Mouse (Mus musculus) forelimb bud, embryonic 11.5 days (tissue): ENCODE data around the gene Thada.

Experiments used
- DNase-seq: peaks from one replicate; pipeline ENCODE4 v3.0.0-alpha.2; 2012; ENCODE audit warnings: low read depth, low spot score

The Thada gene

GRCm38 (mm10) chr17:84477176-84477575 is 11.2 kb upstream of the Thada start:
- no peak for DNase-seq

- DNase-seq = no peak
Observed at GRCm38 (mm10) chr17:84474312-84474711, 8.3 kb upstream of the Thada start.

- DNase-seq = no peak
Observed at GRCm38 (mm10) chr17:84435012-84435411, 31.0 kb downstream of the Thada start.

- DNase-seq = no peak
Observed at GRCm38 (mm10) chr17:84434233-84434632, 31.8 kb downstream of the Thada start.

GRCm38 (mm10) chr17:84431991-84432390 is 34.0 kb downstream of the Thada start:
- DNase-seq = no peak

GRCm38 (mm10) chr17:84424258-84424657 is 41.7 kb downstream of the Thada start:
- DNase-seq = no peak

GRCm38 (mm10) chr17:84422916-84423315 is 43.1 kb downstream of the Thada start:
- peak; percentile 16 for DNase-seq

- DNase-seq = peak; percentile 59
Observed at GRCm38 (mm10) chr17:84422001-84422785, 43.8 kb downstream of the Thada start.

GRCm38 (mm10) chr17:84421042-84421441 is 45.0 kb downstream of the Thada start:
- DNase-seq = peak; percentile 18

GRCm38 (mm10) chr17:84420276-84420639 is 45.7 kb downstream of the Thada start:
- no peak for DNase-seq

GRCm38 (mm10) chr17:84419326-84420275 is 46.4 kb downstream of the Thada start:
- no peak for DNase-seq

GRCm38 (mm10) chr17:84415936-84416335 is 50.1 kb downstream of the Thada start:
- DNase-seq = no peak

- DNase-seq = no peak
Observed at GRCm38 (mm10) chr17:84408731-84409130, 57.3 kb downstream of the Thada start.

GRCm38 (mm10) chr17:84405616-84406015 is 60.4 kb downstream of the Thada start:
- no peak for DNase-seq

- DNase-seq = no peak
Observed at GRCm38 (mm10) chr17:84401796-84402195, 64.2 kb downstream of the Thada start.

GRCm38 (mm10) chr17:84399431-84399830 is 66.6 kb downstream of the Thada start:
- DNase-seq = no peak

- DNase-seq = no peak
Observed at GRCm38 (mm10) chr17:84390026-84390425, 76.0 kb downstream of the Thada start.

GRCm38 (mm10) chr17:84386176-84386575 is 79.8 kb downstream of the Thada start:
- no peak for DNase-seq

- DNase-seq = peak; percentile 43
Observed at GRCm38 (mm10) chr17:84385696-84386095, 80.3 kb downstream of the Thada start.

- DNase-seq = peak; percentile 23
Observed at GRCm38 (mm10) chr17:84384661-84385060, 81.3 kb downstream of the Thada start.

GRCm38 (mm10) chr17:84380340-84380739 is 85.7 kb downstream of the Thada start:
- DNase-seq = no peak

GRCm38 (mm10) chr17:84376882-84377281 is 89.1 kb downstream of the Thada start:
- DNase-seq = no peak
